17 mouse cellular contexts compared by ENCODE assay signal in genomic region chr4:63063360-63063759, GRCm38 (mm10).
"Had no signal": no experiment of that assay in that cellular context is flagged by ENCODE, and none has a peak within 500 bp of the region (broad histone marks: within the 10 kb centered on the region; RNA-seq: fewer than 3 reads in every experiment).

No protein-coding gene starts in this region.

- H3K4me1 ChIP-seq: liver, embryonic 15.5 days; megakaryocyte, embryonic 14.5 days; stomach, embryonic 15.5 days had no signal

- H3K27me3 ChIP-seq: liver, embryonic 15.5 days; lung, embryonic 15.5 days; midbrain, embryonic 13.5 days; midbrain, embryonic 15.5 days; neural tube, embryonic 12.5 days; stomach, embryonic 15.5 days had no signal

- ATAC-seq: lung, postnatal 0 days; midbrain, embryonic 13.5 days; midbrain, embryonic 15.5 days had no signal

- H3K9ac ChIP-seq: liver, embryonic 15.5 days; lung, embryonic 15.5 days; midbrain, embryonic 13.5 days; midbrain, embryonic 15.5 days; neural tube, embryonic 12.5 days; stomach, embryonic 15.5 days had no signal

- H3K4me3 ChIP-seq: liver, embryonic 15.5 days; lung, embryonic 15.5 days; megakaryocyte, embryonic 14.5 days; midbrain, embryonic 13.5 days; midbrain, embryonic 15.5 days; neural tube, embryonic 12.5 days; stomach, embryonic 15.5 days had no signal

- H3K36me3 ChIP-seq: liver, embryonic 15.5 days; midbrain, embryonic 15.5 days had no signal

- DNase-seq: lung, adult 2 months; lung, postnatal 14 days; lung, postnatal 36 days; right cerebral cortex, postnatal 14 days; thymus, adult 2 months; thymus, postnatal 25 days had no signal

- H3K4me2 ChIP-seq: liver, embryonic 15.5 days; lung, embryonic 15.5 days; midbrain, embryonic 11.5 days; midbrain, embryonic 13.5 days; midbrain, embryonic 15.5 days; neural tube, embryonic 12.5 days; stomach, embryonic 15.5 days had no signal

- H3K9me3 ChIP-seq: liver, embryonic 15.5 days; lung, embryonic 15.5 days; midbrain, embryonic 13.5 days; midbrain, embryonic 15.5 days; neural tube, embryonic 12.5 days; stomach, embryonic 15.5 days had no signal

- H3K27ac ChIP-seq: liver, embryonic 15.5 days; lung, embryonic 15.5 days; macrophage; midbrain, embryonic 13.5 days; midbrain, embryonic 15.5 days; neural tube, embryonic 12.5 days; stomach, embryonic 15.5 days; stomach, postnatal 0 days had no signal
